16 mouse cellular contexts compared by ENCODE assay signal in the genomic region with DNA sequence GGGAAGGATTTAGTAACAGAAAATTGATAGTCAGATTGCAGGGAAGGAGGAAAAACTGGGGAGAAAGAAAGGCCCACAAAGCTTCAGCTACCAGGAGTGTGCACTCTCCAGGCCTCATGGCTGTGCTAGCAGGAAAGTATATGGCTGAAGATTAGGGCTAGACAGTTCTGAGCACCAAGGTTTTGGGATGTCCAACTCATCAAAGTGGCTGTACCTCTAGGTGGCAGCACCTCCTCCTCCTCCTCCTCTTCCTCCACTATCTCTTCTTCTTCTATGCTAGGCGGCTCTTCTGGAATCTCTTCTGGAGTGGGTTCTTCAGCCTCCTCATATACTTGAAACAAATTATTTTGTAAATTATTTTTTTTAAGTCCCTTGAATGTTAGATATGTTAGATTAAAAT.
A peak's percentile ranks its signal among the peaks of the same experiment; 100 is the strongest.
DNase-seq lines count a peak whose midpoint lies in the region; ATAC-seq and TF ChIP-seq lines count a peak whose summit lies in the region.
"Had no signal": no experiment of that assay in that cellular context is flagged by ENCODE, and none has a peak within 500 bp of the region (broad histone marks: within the 10 kb centered on the region; RNA-seq: fewer than 3 reads in every experiment).

No protein-coding gene starts in this region.

- DNase-seq in 3T3-L1 (ENCODE audit: low read depth, low spot score) (peak; percentile 5), 416B (ENCODE audit: low read depth) (peak; percentile 1), MN1 (ENCODE audit: low spot score) (no peak)
- peak; percentile 6 for DNase-seq in brain, adult 2 months (ENCODE audit: low read depth, low spot score)
- DNase-seq in heart, adult 18-20 months: no peak
- DNase-seq: cerebellum, adult 9-10 months; kidney, adult 2 months; midbrain, embryonic 14.5 days; thymus, postnatal 14 days had no signal

- H3K4me2 ChIP-seq in intestine, postnatal 0 days (replicated peaks; ENCODE audit: low read depth): no peak overlapping the region
- no peak overlapping the region for H3K4me2 ChIP-seq in intestine, embryonic 15.5 days (replicated peaks)
- H3K4me2 ChIP-seq: embryonic facial prominence, embryonic 12.5 days; heart, embryonic 11.5 days; hindbrain, embryonic 12.5 days; limb, embryonic 15.5 days had no signal

- H3K9ac ChIP-seq in intestine, postnatal 0 days (ENCODE audit: low read depth, low read length): no peak overlapping the region
- no peak overlapping the region for H3K9ac ChIP-seq in intestine, embryonic 15.5 days
- H3K9ac ChIP-seq: embryonic facial prominence, embryonic 12.5 days; hindbrain, embryonic 12.5 days; limb, embryonic 15.5 days had no signal

- ATAC-seq in intestine, postnatal 0 days: no peak
- no peak for ATAC-seq in intestine, embryonic 15.5 days

- H3K27ac ChIP-seq in intestine, postnatal 0 days (ENCODE audit: low read depth, low read length): no peak overlapping the region
- no peak overlapping the region for H3K27ac ChIP-seq in intestine, embryonic 15.5 days
- H3K27ac ChIP-seq: embryonic facial prominence, embryonic 12.5 days; hindbrain, embryonic 12.5 days; limb, embryonic 15.5 days; macrophage had no signal

- H3K27me3 ChIP-seq in intestine, postnatal 0 days (replicated peaks; ENCODE audit: control insufficient read depth, insufficient read depth, low read length): no peaks in the 10 kb centered on the region
- H3K27me3 ChIP-seq in intestine, embryonic 15.5 days (replicated peaks): no peaks in the 10 kb centered on the region
- H3K27me3 ChIP-seq: embryonic facial prominence, embryonic 12.5 days; hindbrain, embryonic 12.5 days; limb, embryonic 15.5 days had no signal

- H3K4me1 ChIP-seq in intestine, postnatal 0 days (replicated peaks; ENCODE audit: control insufficient read depth, insufficient read depth, low read length): no peaks in the 10 kb centered on the region
- no peaks in the 10 kb centered on the region for H3K4me1 ChIP-seq in intestine, embryonic 15.5 days (replicated peaks)
- H3K4me1 ChIP-seq: embryonic facial prominence, embryonic 12.5 days; hindbrain, embryonic 12.5 days; limb, embryonic 15.5 days had no signal

- no peaks in the 10 kb centered on the region for H3K36me3 ChIP-seq in intestine, postnatal 0 days (ENCODE audit: control insufficient read depth, insufficient read depth)
- H3K36me3 ChIP-seq in intestine, embryonic 15.5 days: no peaks in the 10 kb centered on the region
- H3K36me3 ChIP-seq: embryonic facial prominence, embryonic 12.5 days; hindbrain, embryonic 12.5 days; limb, embryonic 15.5 days had no signal

- no peak overlapping the region for H3K4me3 ChIP-seq in intestine, postnatal 0 days (ENCODE audit: low read depth, low read length)
- H3K4me3 ChIP-seq in intestine, embryonic 15.5 days (replicated peaks): no peak overlapping the region
- H3K4me3 ChIP-seq: embryonic facial prominence, embryonic 12.5 days; hindbrain, embryonic 12.5 days; limb, embryonic 15.5 days had no signal

- H3K9me3 ChIP-seq in intestine, postnatal 0 days (ENCODE audit: control insufficient read depth): no peaks in the 10 kb centered on the region
- no peaks in the 10 kb centered on the region for H3K9me3 ChIP-seq in intestine, embryonic 15.5 days
- H3K9me3 ChIP-seq: embryonic facial prominence, embryonic 12.5 days; hindbrain, embryonic 12.5 days; limb, embryonic 15.5 days had no signal

- WGBS in intestine, postnatal 0 days: 68% methylated on average over 1 of the region's 1 CpGs
- WGBS in intestine, embryonic 15.5 days: 67% methylated on average over 1 of the region's 1 CpGs

- TF ChIP-seq CTCF in intestine, postnatal 0 days (IDR thresholded peaks at IDR 0.05; ENCODE audit: low read depth): peak; percentile 42

Comparison
In these comparisons a context has a peak if more than half of its experiments do, and no peak if none do; other contexts are left out.
1. DNase-seq: peak in 3T3-L1 (single experiment), 416B (single experiment) and brain, adult 2 months (single experiment); none in MN1 (single experiment) and heart, adult 18-20 months (0 of 2).